Mouse (Mus musculus) embryo, embryonic 11.5 days (tissue): ENCODE data around the gene Ipcef1.

Experiments
- DNase-seq: peaks from one replicate; pipeline ENCODE4 v3.0.0-alpha.2; 2012; ENCODE audit warnings: low read depth, low spot score

Ipcef1 gene

DNA sequence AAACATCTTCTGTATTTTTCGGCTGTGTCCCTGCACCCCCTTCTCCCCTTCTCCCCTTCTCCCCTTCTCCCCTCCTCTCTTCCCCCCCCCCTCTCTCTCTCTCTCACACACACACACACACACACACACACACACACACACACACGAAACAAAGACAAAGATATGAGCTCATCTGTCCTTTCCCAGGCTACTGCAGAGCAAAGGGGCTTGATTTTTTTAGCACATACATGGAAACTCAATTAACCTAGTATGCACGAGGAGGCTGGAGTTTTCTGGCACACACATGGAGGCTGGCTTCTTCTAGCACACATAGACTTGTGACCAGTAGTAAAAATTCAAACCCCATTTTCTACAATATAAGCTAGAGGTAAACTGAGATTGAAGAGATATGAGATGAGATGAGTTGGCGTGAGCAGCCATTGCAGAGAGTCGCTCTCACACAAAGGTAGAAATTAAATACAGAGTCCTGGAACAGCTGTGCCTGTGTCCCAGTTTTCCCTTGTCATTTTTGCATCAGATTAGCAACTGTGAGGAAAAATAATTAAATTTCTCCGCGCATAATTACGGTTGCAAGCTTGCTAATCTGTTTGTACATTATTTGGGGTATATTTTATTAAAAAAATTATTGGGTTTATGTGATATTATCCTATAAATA is 84.6 kb downstream of the Ipcef1 start:
- DNase-seq: no peak

DNA sequence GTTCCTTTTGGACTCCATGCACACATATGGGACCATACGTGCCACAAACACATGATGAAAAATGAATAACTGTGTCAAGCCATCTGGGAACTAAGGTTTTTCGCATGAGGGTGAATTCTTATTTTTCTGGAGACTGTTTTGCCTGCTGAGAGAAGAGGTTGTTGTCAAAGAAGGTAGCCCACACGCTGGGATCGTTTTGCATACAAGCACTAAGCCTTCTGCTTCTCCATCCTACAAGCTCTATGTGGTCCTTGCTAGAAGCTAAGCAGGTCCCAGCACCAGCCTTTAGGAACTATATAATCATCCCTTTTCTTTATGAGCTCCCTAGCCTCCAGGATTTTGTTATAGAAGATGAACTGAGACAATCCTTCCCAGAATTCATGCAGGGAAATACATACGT is 93.5 kb downstream of the Ipcef1 start:
- no peak for DNase-seq

DNA sequence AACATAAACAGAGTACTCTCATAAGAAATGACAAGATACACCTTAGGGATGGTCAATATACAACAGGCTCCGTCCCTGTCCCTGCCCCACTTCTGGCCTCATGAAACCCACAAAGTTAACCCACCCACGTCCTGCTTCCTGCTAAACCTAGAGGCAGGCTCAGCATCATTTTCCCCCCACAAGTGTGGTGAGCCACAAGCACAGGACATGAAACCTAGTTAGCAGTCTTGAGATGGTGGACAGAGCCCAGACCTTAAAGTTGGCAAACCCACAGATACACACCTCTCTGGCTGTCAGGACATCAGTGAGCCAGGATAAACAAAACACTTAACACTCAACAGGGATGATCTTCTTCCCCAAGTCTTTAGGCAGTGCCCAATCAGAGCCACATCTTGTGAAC is 95.9 kb downstream of the Ipcef1 start:
- no peak for DNase-seq

DNA sequence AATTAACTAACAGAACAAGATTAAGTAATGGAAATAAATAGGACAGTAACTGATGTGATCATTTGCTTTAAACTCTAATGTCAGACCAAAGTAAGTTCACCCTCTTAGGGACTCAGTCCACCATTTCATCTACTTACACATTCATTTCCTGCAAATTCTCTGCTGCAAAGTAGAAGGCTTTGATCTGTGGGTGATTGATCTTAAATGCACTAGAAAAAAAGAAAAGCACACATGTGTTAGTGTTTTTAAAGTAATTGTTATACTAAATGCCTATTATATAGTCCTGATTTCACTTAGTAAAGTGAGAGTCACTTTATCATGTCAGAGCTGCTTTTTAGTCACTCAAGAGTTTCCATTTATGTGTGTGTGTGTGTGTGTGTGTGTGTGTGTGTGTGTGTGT is 97.7 kb downstream of the Ipcef1 start:
- DNase-seq: no peak

DNA sequence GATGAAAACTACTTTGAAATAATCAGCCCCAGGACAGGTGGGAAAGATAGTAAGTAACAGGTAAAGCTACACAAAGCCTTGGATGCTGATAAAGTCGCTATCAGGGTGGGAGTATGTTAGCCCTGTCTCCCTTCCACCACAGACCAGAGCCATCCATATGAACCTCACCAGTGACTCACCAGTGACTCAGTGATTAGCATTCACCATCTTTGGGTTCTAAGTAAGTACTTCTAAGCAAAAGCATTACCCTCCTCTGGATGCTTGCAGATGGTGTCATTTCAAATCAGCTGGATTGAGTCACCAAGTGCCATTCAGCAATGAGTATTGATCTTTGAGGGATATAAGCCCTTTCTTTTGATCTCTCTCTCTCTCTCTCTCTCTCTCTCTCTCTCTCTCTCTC is 99.2 kb downstream of the Ipcef1 start:
- no peak for DNase-seq

DNA sequence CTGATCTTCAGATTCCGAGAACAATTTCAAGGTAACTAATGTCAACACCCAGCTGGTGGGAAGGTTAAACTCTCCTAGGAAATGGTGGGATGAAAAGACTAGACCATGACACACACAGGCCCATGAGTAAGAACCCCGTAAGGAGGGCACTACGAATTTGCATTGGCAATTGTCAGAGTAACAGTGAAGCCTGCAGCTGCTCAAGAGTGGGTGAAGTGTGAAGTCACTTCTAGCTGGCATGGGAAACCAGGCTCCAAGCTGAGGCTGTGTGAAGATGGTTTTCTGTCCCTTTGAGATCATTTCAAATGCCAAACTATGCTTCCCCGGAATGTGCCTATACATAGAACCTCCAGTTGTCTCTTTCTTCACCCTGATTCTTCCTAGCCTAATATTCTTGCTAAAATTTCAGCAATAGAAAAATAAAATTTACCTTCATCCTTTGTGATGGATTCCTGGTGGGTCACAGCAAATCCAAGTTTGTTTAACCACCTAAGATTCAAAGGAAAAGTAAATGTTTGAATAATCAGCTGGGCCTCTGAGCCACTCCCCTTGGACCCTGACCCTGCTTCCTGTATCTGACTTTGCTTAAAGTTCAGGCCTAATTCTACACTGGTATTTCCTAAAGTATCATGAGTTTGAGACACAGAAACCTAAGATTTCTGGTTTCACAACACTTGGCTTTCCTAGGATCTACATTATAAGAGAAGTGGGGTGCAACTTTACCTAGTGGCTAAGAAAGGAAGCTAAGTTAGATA is 115.4 kb downstream of the Ipcef1 start:
- DNase-seq: no peak

DNA sequence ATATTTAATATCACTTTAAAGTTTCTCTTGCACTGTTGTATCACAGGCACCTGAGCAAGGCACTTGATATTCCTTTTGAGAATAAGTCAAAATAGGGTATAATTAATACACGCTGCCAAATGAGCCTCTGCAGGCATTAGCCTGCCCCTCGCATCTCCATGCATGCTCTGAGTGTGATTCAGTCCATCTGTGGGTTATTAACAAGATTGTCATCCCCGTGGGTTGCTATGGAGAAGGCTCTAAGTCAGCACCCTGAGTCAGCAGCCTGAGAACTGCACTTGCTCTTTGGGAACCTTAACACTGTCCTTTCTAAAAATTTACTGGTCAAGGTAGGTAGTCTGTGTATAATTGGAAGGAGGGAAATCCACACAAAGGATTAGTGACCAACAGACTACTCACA is 117.5 kb downstream of the Ipcef1 start:
- DNase-seq: no peak

DNA sequence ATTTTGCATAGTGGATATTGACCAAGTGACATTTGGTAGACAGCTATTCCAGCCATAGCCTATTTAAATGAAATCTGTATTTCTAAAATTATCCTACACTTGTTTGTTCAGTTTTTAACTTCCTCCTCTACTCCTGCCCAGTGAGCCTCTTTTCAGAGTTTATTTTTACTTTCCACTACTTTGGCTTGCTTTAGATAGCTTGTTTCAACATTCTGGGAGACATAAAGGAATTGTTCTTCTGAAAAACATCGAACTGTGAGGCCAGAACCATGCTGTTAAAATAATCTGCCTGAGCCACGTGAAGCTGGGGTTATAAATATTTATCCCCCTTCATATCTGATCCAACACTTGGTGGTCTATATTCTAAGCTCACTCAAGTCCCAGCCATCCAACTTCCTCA is 121.4 kb downstream of the Ipcef1 start:
- no peak for DNase-seq

DNA sequence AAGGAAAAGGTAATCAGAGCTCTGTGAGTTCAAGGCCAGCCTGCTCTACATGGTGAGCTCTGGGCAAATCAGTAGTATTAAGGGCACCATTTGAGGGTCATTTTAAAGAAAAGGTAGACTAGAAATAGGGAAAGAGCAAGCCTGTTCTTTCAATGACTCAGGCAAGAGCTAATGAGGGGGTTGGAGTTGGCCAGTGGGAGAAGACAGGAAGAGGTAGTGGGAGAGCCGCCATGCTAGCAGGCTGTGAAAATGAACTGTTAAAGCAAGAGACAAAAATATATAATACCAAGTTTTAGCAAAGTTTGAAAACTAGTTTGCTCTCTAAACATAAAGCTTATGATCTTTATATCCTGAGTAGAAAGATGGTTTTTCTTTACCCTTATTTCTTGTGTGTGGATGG is 121.9 kb downstream of the Ipcef1 start:
- DNase-seq: no peak

DNA sequence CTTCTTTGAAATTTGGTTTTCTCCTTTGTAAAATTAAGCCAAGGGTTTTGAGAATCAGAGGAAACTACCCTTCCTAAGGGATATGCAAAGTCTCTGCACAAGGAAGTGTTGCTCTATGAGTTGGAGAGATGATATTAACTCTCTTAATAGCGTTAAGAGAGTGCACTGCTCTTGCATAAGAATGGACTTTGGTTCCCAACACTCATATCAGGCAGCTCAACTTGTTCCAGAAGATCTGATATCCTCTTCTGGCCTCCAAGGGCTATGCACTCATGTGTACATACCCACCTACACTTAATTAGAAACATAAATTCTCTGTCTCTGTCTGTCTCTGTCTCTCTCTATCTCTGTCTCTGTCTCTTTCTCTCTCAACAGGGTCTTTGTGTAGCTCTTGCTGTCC is 123.4 kb downstream of the Ipcef1 start:
- no peak for DNase-seq

DNA sequence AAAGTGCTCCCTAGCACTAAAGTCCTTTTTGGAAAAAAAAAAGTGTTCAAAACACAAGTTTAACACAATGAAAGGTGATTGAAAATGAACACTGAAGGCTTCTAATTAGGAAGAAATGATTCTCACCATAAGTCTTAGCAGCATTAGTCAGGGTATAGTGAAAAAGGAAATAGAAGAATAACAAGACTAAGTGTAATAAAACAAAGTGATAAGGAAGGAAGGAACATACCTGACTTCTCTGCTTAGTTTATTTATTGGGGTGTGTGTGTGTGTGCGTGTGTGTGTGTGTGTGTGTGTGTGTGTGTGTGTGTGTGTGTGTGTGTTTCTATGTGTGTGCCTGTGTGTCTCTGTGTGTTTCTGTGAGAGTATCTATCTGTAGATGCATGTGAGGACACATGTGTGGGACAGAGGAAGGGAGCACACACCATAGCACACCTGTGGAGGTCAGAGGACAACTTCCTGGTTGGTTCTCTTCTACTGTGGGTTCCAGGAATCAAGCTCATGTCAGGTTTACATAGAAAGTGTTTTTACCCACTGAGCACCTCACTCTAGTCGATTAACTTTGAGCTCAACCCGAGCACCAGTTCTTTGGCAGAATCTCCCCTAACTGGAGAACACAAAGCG is 124.6 kb downstream of the Ipcef1 start:
- no peak for DNase-seq

DNA sequence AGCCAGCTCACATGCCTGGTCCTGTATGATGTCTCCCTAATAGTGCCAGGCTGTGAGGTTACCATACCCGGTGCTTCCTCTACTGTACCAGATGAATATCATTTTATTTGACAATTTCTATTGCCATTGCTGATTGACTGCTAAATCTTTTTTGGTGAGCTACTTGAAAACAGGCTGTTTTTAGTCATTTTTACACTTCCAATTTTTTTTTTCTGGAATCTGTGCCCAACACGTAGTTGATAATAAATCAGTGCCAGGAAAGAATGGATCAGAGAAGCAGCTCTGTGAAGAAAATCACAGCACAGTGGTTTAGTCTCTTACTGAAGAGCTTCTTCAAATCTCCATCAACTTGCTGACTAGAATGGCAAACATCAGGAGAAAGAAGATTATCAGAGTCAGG is 125.6 kb downstream of the Ipcef1 start:
- no peak for DNase-seq

DNA sequence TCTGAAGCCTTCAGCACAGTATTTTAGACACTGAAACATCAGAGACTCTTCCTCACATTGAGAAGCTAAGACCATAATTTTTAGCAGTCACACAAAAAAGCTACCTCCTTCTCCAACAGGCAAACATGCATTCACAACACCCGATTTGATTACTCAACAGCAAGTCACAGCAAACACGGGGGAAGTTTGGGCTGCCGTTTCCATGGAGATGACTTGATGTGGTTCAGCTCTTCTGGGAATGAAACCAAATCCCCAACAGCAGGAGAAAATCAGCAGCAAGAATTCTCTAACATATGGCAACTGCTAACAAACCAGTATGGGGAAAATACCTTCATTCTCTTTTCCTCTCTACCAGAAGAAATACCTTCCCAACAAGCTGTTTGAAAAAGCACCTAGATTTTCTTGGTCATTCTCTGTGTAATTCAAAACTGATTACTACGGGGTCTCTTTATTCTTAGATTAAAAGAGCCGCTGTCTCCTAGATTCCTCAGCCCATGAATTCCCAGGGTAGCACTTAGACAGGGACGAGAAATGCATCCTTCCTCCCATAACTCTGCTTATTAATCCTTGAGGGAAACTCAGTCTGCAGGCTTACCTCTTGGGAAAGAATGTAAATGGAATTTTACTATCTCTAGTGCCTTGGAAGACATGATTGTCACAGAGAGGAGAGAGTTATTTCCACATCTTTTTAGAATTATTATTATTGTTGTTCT is 135.6 kb downstream of the Ipcef1 start:
- DNase-seq: peak; percentile 43

DNA sequence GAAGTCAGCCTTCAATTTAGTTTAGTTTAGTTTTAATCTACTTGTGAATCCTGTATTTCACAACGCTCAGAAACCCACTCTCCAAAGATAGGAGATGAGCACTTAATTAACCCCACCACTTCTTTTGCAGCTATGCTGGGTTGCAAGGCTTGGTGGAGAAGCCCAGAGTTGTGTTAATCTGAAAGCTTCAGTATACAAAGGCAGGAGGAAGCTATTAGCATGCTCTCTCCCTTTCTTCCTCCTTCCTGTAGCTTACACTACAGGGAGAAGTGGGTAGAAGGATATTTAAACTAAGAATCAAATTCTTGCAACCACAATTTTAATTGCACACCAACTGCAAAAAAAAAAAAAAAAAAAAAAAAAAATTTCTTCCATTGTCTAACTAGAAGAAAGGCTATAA is 136.3 kb downstream of the Ipcef1 start:
- no peak for DNase-seq

DNA sequence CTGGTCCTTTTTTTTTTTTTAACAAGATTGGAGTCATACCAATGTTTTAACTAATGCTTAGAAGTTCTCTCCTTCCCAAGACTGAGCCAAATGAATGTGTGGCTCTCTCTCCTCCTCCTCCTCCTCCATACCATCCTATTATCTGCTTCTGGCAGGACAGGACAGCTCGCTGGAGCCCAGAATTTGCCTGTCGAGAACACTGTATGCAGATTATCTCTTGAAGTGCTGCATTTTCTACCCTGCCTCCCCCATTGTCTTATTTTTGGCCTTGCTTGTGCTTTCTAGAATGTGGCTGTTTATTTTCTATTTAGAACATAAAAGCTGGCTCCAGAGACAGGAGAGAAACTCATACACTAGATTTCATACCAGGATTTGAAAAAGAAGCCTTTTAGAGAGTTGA is 142.5 kb downstream of the Ipcef1 start:
- no peak for DNase-seq

DNA sequence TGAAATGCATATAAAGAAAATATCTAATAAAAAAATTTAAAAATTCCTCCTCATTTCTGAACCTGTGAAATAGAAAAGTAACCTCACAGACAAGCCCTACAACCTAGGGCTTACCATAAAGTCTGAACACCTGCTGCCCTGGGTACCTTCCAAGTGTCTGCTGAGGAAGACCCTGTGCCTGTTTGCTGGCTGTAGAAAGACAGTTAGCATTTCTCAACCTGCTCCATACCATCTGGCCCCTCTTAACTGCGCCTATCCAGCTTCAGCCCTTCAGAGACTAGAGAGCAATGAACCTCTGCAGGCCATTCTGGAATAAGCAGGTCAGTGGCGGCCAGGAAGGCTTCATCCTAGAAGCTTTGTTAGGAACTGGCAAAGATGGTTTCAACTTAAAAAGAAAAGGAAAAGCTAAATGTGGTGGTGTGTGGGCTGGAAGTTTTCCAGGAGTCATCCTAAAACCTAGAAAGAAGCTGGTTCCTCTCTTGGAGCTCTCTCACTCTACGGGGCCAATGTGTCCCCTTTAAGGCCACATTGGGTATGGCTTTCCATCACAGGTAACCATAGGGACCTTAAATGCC is 150.4 kb downstream of the Ipcef1 start:
- DNase-seq: no peak

DNA sequence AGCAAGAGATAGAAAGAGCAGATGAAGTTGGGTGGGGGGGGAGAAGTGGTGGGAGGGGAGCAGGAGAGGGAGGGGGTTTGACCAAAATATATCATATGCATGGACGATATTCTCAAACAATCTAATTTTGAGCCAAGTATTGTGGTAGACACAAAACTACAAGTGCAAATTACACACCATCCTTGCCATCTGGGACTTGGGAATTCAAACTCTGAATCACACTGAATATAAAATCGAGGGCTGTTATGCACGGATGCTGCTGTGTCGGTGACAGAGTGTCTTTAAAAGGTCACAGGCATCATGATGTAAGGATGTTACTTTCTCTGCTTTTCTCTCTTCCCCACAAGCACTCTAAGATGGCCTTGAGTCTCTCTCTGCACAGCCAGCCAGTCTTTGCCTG is 152.2 kb downstream of the Ipcef1 start:
- no peak for DNase-seq

DNA sequence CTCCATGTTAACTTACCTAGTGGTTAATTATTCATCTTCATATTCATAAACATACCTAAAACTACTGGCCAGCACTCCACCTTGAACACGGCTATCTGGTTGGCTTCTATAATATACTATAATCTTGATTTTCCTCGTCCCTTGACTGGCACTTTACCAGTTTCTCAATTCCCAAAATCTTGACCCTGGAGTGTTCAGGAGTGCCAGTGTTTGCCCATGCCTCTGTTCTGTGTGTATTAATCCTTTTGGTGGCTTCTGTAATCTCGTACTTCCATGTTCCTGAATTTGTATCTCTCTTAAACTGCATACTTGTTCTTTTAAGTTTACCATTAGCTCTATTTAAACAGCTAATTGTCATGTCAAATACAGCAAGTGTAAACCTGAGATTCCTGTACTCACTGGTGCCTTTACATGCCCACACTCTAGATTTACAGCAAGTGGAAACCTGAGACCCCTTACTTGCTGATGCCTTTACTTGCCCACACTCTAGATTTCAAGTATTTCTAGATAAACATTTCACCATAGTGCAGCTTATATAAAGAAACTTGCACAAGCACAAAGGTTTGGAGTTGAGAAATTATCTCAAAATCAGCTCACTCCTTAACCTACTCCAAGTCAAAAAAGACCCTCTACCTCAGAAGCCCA is 155.5 kb downstream of the Ipcef1 start:
- no peak for DNase-seq

DNA sequence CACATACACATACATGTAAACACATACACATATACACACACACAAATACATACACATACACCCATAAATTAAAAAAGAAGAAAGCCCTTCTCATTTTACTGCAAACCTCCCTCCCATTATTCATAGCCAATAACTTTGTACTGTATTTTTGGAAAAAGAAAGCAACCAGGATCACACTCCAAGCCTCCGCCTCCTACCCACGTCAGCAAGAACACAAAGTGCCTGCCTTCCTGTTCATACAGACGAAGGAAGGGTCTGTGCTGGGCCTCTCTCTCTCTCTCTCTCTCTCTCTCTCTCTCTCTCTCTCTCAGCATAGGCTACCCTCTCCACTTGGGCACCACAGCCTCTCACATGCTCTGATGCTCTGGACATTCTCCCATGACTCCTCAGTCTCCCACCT is 156.5 kb downstream of the Ipcef1 start:
- DNase-seq: no peak

DNA sequence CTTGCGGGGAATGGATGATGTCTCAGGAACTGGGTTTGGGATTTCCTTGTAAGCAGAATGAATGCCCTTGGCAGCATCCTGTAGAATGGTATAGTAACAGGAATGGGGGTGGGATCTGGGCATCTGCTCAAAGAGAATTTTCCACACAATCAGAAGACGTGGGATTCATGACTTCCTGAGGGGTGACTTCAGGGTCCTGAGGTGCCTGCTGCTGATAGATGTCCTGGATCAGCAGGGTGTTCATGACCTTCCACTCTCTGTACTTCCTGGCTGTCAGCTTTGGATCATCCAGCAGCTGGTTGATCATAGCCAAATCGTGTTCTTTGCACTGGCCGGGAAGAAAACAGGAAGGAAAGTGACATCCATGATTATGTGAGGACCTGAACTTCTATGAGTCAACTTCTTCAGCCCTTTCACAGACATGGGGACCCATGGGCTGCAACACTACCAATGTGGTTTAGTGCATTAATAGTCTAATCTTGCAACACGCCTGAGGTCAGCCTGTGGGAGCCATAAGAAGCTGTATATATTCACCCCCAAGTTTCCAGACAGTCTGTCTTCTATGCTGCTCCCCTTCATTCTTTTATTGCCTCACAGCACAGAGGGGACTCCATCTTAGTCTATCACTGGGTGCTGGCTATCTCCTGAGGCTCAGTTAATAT is 161.8 kb downstream of the Ipcef1 start:
- DNase-seq: no peak

DNA sequence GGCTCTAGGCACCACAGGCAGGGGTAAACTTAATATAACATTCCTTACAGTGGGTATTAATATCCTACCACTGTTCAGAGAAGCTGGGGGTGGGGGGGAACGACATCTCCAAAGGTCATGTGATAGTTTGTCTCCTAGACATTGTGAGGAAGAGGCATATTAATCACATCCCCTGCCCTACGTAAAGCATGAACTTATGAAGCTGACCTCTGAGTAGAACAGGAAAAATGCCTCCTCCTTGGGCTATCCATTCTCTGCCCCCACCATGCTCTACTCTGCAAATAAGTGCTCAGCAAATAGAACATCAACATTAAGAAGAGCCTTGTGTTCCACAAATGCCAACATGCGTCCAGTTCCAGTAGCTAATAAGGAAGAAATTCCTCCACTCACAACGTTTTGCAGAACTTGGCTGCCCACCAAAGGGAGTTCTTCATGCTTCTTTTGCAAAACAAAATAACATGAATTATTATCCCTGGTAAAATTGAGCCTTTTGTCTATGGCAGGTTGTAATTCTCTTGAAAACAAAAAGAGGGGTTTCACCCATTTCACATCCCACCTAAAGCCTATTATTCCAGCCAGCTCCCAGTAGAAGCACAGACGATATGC is 162.5 kb downstream of the Ipcef1 start:
- no peak for DNase-seq
